Mouse (Mus musculus) frontal cortex, postnatal 10 days (tissue): ENCODE measurements at regions not wholly inside any gene's neighbourhood (a gene's known extent, or its start where the extent isn't known, plus 50 kb on each side); places are given as distances from the start of the nearest gene placed in this dataset.

Experiments
- DNase-seq, 2 experiments: peaks; one replicate each; pipeline ENCODE4 v3.0.0; 2022; ENCODE audit warnings: low spot score in 2 of 2, mixed read lengths in 1 of 2

DNA sequence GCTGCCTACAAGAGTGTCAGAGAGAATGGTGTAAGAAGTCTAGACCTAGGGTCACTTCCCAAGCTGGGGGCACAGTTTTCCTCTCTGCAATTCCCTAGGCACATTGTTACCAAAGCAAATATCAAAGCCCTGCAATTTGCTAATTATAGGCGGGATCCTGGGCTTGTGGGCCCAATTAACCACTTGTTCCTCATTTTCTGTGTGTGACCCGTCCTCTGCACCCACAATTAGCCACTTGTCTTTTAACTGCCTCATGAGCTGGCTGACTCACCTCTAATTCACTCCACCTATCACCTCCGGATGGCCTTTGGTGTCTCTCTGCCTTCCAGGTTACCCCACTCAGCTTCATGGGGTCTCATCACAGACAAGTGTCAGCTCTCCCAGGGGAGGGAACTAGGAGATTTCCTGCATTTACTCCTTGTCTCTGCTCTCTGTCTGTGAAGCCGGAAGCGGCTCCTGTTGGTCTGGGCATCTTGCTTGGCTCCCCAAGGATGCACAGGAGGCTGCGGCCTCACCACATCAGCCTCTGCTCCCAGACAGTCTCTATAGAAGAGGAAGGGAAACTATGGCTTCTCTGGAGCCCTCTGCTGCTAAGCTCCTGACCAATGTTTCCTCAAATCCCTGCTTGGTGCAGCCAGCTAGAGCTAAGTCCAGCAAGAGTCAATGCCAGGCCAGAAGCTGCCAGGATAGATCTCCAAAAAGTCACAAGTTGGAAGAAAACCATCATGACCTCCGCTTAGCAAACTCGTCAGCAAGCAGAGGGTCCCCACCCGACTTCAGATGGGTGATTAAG lies 73.2 kb upstream of the Hes1 start:
- DNase-seq, result no peak

- no peak for DNase-seq
Observed at GRCm38 (mm10) chr16:29991876-29992380, 72.3 kb upstream of the Hes1 start.

GRCm38 (mm10) chr16:29993111-29993510 lies 71.1 kb upstream of the Hes1 start:
- DNase-seq, result no peak

DNA sequence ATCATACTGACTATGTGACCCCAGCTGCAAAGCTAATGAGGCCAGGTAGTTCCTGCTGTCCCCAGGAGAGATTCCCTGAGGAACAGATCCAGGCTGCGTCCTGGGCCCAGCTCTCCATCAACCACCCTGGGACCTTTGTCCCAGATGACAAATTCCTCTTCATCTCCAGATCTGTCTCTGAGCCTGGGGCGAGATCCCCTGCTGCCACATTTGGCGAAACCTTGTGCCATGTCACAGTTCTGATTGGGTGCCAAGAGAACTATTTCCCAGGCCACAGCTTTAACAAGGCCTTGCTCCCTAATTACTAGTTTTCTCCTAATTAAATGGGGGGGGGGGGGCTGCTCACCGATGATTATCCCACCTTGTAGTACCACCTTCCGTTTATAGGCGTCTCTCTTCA lies 70.6 kb upstream of the Hes1 start:
- DNase-seq, result no peak

GRCm38 (mm10) chr16:29996139-29997069 lies 67.8 kb upstream of the Hes1 start:
- no peak for DNase-seq

GRCm38 (mm10) chr16:30000166-30000565 lies 64.0 kb upstream of the Hes1 start:
- no peak for DNase-seq

GRCm38 (mm10) chr16:30005124-30005523 lies 59.1 kb upstream of the Hes1 start:
- no peak for DNase-seq

- DNase-seq, result no peak
Observed at GRCm38 (mm10) chr16:30006826-30007225, 57.4 kb upstream of the Hes1 start.

GRCm38 (mm10) chr16:30008451-30009357 lies 55.5 kb upstream of the Hes1 start:
- peak; percentile 77 to 81 for DNase-seq

DNA sequence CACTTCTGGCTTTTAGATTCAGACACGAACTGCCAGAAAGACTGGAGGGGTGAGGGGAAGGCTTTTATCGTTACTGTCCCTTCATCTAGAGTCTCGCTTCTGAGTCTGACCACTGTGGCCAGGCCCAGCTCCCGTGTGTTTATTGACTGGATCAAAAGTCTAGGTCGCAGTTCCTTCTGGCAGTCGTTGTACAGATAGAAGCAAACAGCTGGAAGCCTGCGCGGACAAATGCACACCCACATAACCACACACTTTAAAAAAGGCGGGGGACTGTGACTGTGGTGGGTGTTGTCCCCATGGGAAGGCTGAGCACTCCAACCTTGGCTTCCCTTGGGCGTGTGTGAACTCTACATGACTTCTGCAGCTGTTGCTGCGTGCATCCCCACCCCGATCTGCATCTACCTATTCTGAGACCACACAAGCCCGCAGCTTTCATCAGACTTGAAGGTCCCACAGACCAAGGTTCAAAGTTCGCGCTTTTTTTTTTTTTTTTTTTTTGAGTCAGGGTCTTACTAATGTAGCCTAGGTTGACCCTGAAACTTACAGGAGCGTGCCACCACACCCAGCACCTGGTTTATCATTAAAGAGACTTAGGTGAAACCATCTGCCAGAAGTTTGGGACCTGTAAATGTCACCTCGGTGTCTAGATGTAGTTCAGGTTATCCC lies 54.5 kb upstream of the Hes1 start:
- DNase-seq, result no peak

GRCm38 (mm10) chr16:30013123-30013522 lies 51.1 kb upstream of the Hes1 start:
- DNase-seq, result no peak

GRCm38 (mm10) chr16:30013943-30014342 lies 50.2 kb upstream of the Hes1 start:
- DNase-seq, result no peak
